Mouse (Mus musculus) liver, embryonic 12.5 days (tissue): ENCODE data around the gene Atp5g1. TPM values are rescaled to one million over a fixed set of nuclear protein-coding genes. Genes with fewer than 3 reads are reported as not detected.

Experiments used
- ATAC-seq: fragments of 200-750 bp; cut with Nextera tagmentation; 2 replicates; pipeline ENCODE4 v1.8.0; 2017; ENCODE audit warnings: moderate number of reproducible peaks, mild to moderate bottlenecking, moderate library complexity
- H3K27ac ChIP-seq: fragments of 300-500 bp; sonication (generic); 2 replicates; pipeline ENCODE4 v1.5.1; 2016; ENCODE audit warnings: mild to moderate bottlenecking
- H3K27me3 ChIP-seq: fragments of 300-500 bp; sonication (generic); replicated peaks from 2 replicates; pipeline ENCODE4 v1.6.1; 2016; ENCODE audit warnings: mild to moderate bottlenecking, moderate library complexity
- H3K36me3 ChIP-seq: fragments of 300-500 bp; sonication (generic); 2 replicates; pipeline ENCODE4 v1.6.1; 2016; ENCODE audit warnings: mild to moderate bottlenecking, moderate library complexity
- H3K4me1 ChIP-seq: fragments of 300-500 bp; sonication (generic); 2 replicates; pipeline ENCODE4 v1.6.1; 2016
- H3K4me2 ChIP-seq: fragments of 300-500 bp; sonication (generic); 2 replicates; pipeline ENCODE4 v1.6.1; 2016; ENCODE audit warnings: mild to moderate bottlenecking, moderate library complexity
- H3K4me3 ChIP-seq: fragments of 300-500 bp; sonication (generic); 2 replicates; pipeline ENCODE4 v1.5.1; 2016; ENCODE audit warnings: mild to moderate bottlenecking, moderate library complexity
- H3K9ac ChIP-seq: fragments of 300-500 bp; sonication (generic); 2 replicates; pipeline ENCODE4 v1.6.1; 2016; ENCODE audit warnings: mild to moderate bottlenecking, moderate library complexity
- H3K9me3 ChIP-seq: fragments of 300-500 bp; sonication (generic); replicated peaks from 2 replicates; pipeline ENCODE4 v1.6.1; 2016; ENCODE audit warnings: mild to moderate bottlenecking, moderate library complexity
- WGBS: fragments of 180-500 bp; shearing (Covaris S2); methylation state at CpG from one replicate; pipeline ENCODE4 v1.1.7; 2016; ENCODE audit not compliant: insufficient replicate concordance; 5-methylcytosine and 5-hydroxymethylcytosine counted together
- polyA plus RNA-seq: library from polyadenylated mRNA; unstranded; fragments of >200 nt; fragmentation: Nextera tagmentation; extraction: Ambion mirVana; gene quantifications from 2 replicates; pipeline ENCODE4 v1.2.1, GENCODE M21; 2016

Gene Atp5g1
- polyA plus RNA-seq, 1 experiment from 2014 or later = 705 TPM

- Histone ChIP-seq H3K27me3 (peaks cover 18% of the 10 kb centered on the region; the same call in 1 of the 2 replicates), H3K9me3 (0 out of 2 replicates have a peak, but pooled peaks cover 3% of the 10 kb centered on the region), H3K4me2 (no peak overlapping the region), H3K27ac (no peak overlapping the region), H3K36me3 (no peaks in the 10 kb centered on the region), H3K4me3 (no peak overlapping the region), H3K4me1 (no peaks in the 10 kb centered on the region), H3K9ac (no peak overlapping the region)
- no peak for ATAC-seq
- 31% methylated on average over 7 of the region's 7 CpGs for WGBS
These were observed 17.3 kb upstream of the Atp5g1 start for GRCm38 (mm10) chr11:96092674-96093291.

- H3K4me1 ChIP-seq = no peaks in the 10 kb centered on the region
- H3K36me3 ChIP-seq = no peaks in the 10 kb centered on the region
- H3K9ac ChIP-seq = no peak overlapping the region
- H3K4me2 ChIP-seq = no peak overlapping the region
- no peak for ATAC-seq
- no peak overlapping the region for H3K4me3 ChIP-seq
- 30% methylated on average over 2 of the region's 2 CpGs for WGBS
- H3K27me3 ChIP-seq = 0 out of 2 replicates have a peak, but pooled peaks cover 12% of the 10 kb centered on the region
- 0 out of 2 replicates have a peak, but pooled peaks cover 3% of the 10 kb centered on the region for H3K9me3 ChIP-seq
- no peak overlapping the region for H3K27ac ChIP-seq
These were observed 15.6 kb upstream of the Atp5g1 start for GRCm38 (mm10) chr11:96091073-96091472.

GRCm38 (mm10) chr11:96087981-96088380, 12.5 kb upstream of the Atp5g1 start:
- H3K9me3 ChIP-seq = 0 out of 2 replicates have a peak, but pooled peaks cover 3% of the 10 kb centered on the region
- ATAC-seq = no peak
- H3K27me3 ChIP-seq = 0 out of 2 replicates have a peak, but pooled peaks cover 16% of the 10 kb centered on the region
- H3K36me3 ChIP-seq = no peaks in the 10 kb centered on the region
- H3K27ac ChIP-seq = no peak overlapping the region
- WGBS = 81% methylated on average over 6 of the region's 6 CpGs
- H3K4me3 ChIP-seq = no peak overlapping the region
- no peak overlapping the region for H3K4me2 ChIP-seq
- no peaks in the 10 kb centered on the region for H3K4me1 ChIP-seq
- H3K9ac ChIP-seq = no peak overlapping the region

GRCm38 (mm10) chr11:96082682-96083081, 7.2 kb upstream of the Atp5g1 start:
- Histone ChIP-seq H3K4me1 (no peaks in the 10 kb centered on the region), H3K36me3 (no peaks in the 10 kb centered on the region), H3K4me2 (no peak overlapping the region), H3K9ac (no peak overlapping the region), H3K9me3 (no peaks in the 10 kb centered on the region), H3K27ac (no peak overlapping the region), H3K4me3 (no peak overlapping the region), H3K27me3 (0 out of 2 replicates have a peak, but pooled peaks cover 14% of the 10 kb centered on the region)
- no peak for ATAC-seq
- 57% methylated on average over 3 of the region's 3 CpGs for WGBS

GRCm38 (mm10) chr11:96080736-96081135, 5.3 kb upstream of the Atp5g1 start:
- Histone ChIP-seq H3K27me3 (0 out of 2 replicates have a peak, but pooled peaks cover 9% of the 10 kb centered on the region), H3K27ac (no peak overlapping the region), H3K36me3 (no peaks in the 10 kb centered on the region), H3K9me3 (no peaks in the 10 kb centered on the region), H3K4me2 (no peak overlapping the region), H3K4me1 (peaks cover 10% of the 10 kb centered on the region), H3K4me3 (no peak overlapping the region), H3K9ac (no peak overlapping the region)
- no peak for ATAC-seq
- WGBS = 65% methylated on average over 5 of the region's 5 CpGs

- Histone ChIP-seq H3K9ac (peak overlapping the region; percentile 50), H3K9me3 (no peaks in the 10 kb centered on the region), H3K27ac (peak overlapping the region; percentile 62; the same call in 1 of the 2 replicates), H3K4me3 (peak overlapping the region; percentile 74), H3K4me2 (peak overlapping the region; percentile 84), H3K27me3 (no peaks in the 10 kb centered on the region), H3K4me1 (peaks cover 35% of the 10 kb centered on the region), H3K36me3 (peaks cover 19% of the 10 kb centered on the region)
- no peak for ATAC-seq
- WGBS = 55% methylated on average over 13 of the region's 13 CpGs
These were observed 993 bp upstream of the Atp5g1 start for GRCm38 (mm10) chr11:96076221-96077105.

GRCm38 (mm10) chr11:96075177-96075508, 327 bp downstream of the Atp5g1 start:
- H3K9ac ChIP-seq = peak overlapping the region; percentile 82
- 0% methylated on average over 15 of the region's 15 CpGs for WGBS
- peaks cover 32% of the 10 kb centered on the region for H3K36me3 ChIP-seq
- peak overlapping the region; percentile 84 for H3K4me2 ChIP-seq
- peak overlapping the region; percentile 82 for H3K27ac ChIP-seq
- H3K4me3 ChIP-seq = peak overlapping the region; percentile 74
- peaks cover 44% of the 10 kb centered on the region for H3K4me1 ChIP-seq
- H3K9me3 ChIP-seq = no peaks in the 10 kb centered on the region
- ATAC-seq = peak; percentile 41
- H3K27me3 ChIP-seq = no peaks in the 10 kb centered on the region

GRCm38 (mm10) chr11:96074351-96075176, 906 bp downstream of the Atp5g1 start:
- H3K9me3 ChIP-seq = no peaks in the 10 kb centered on the region
- no peaks in the 10 kb centered on the region for H3K27me3 ChIP-seq
- ATAC-seq = no peak
- H3K36me3 ChIP-seq = peaks cover 38% of the 10 kb centered on the region
- peak overlapping the region; percentile 74 for H3K4me3 ChIP-seq
- 11% methylated on average over 17 of the region's 17 CpGs for WGBS
- peak overlapping the region; percentile 82 for H3K9ac ChIP-seq
- peak overlapping the region; percentile 82 for H3K27ac ChIP-seq
- H3K4me2 ChIP-seq = peak overlapping the region; percentile 84
- peaks cover 44% of the 10 kb centered on the region for H3K4me1 ChIP-seq

GRCm38 (mm10) chr11:96073295-96073993, 2.0 kb downstream of the Atp5g1 start:
- ATAC-seq = no peak
- Histone ChIP-seq H3K4me2 (peak overlapping the region; percentile 84), H3K9ac (peak overlapping the region; percentile 82; the same call in 1 of the 2 replicates), H3K27ac (0 out of 2 replicates have a peak overlapping the region, but pooled peaks have one; percentile 51), H3K4me1 (peaks cover 44% of the 10 kb centered on the region), H3K27me3 (no peaks in the 10 kb centered on the region), H3K9me3 (no peaks in the 10 kb centered on the region), H3K4me3 (peak overlapping the region; percentile 74), H3K36me3 (peaks cover 42% of the 10 kb centered on the region)
- WGBS = 83% methylated on average over 9 of the region's 9 CpGs

- 69% methylated on average over 1 of the region's 1 CpGs for WGBS
- no peaks in the 10 kb centered on the region for H3K9me3 ChIP-seq
- H3K27ac ChIP-seq = peak overlapping the region; percentile 59; the same call in 1 of the 2 replicates
- no peaks in the 10 kb centered on the region for H3K27me3 ChIP-seq
- H3K9ac ChIP-seq = no peak overlapping the region
- no peak overlapping the region for H3K4me3 ChIP-seq
- H3K4me1 ChIP-seq = peaks cover 37% of the 10 kb centered on the region
- H3K4me2 ChIP-seq = no peak overlapping the region
- peaks cover 42% of the 10 kb centered on the region for H3K36me3 ChIP-seq
- ATAC-seq = no peak
These were observed 4.5 kb downstream of the Atp5g1 start for GRCm38 (mm10) chr11:96071013-96071412.

- H3K36me3 ChIP-seq = peaks cover 42% of the 10 kb centered on the region
- no peak overlapping the region for H3K27ac ChIP-seq
- peaks cover 43% of the 10 kb centered on the region for H3K4me1 ChIP-seq
- no peak overlapping the region for H3K9ac ChIP-seq
- no peak overlapping the region for H3K4me3 ChIP-seq
- no peaks in the 10 kb centered on the region for H3K27me3 ChIP-seq
- H3K9me3 ChIP-seq = no peaks in the 10 kb centered on the region
- 88% methylated on average over 7 of the region's 7 CpGs for WGBS
- ATAC-seq = no peak
- H3K4me2 ChIP-seq = no peak overlapping the region
These were observed 5.1 kb downstream of the Atp5g1 start for GRCm38 (mm10) chr11:96070353-96070752.
